22 mouse cellular contexts compared by ENCODE assay signal in genomic region chr2:169237321-169237720, GRCm38 (mm10).
A peak's percentile ranks its signal among the peaks of the same experiment; 100 is the strongest.
DNase-seq lines count a peak whose midpoint lies in the region; ATAC-seq and TF ChIP-seq lines count a peak whose summit lies in the region.
"Had no signal": no experiment of that assay in that cellular context is flagged by ENCODE, and none has a peak within 500 bp of the region (broad histone marks: within the 10 kb centered on the region; RNA-seq: fewer than 3 reads in every experiment).

No protein-coding gene starts in this region.

- ATAC-seq in kidney, postnatal 0 days (replicated peaks; ENCODE audit: low FRiP score, low read depth) = no peak
- no peak for ATAC-seq in midbrain, embryonic 11.5 days (ENCODE audit: low FRiP score)
- ATAC-seq: forebrain, embryonic 14.5 days; Patski had no signal

- no peaks in the 10 kb centered on the region for H3K27me3 ChIP-seq in kidney, adult 2 months (replicated peaks; ENCODE audit: control insufficient read depth, insufficient read depth, low read length)
- H3K27me3 ChIP-seq in kidney, postnatal 0 days (ENCODE audit: insufficient read depth, low read length) = no peaks in the 10 kb centered on the region
- H3K27me3 ChIP-seq in midbrain, embryonic 11.5 days (ENCODE audit: control insufficient read depth, insufficient read depth, low read length) = no peaks in the 10 kb centered on the region
- H3K27me3 ChIP-seq: CH12.LX; embryonic facial prominence, embryonic 15.5 days; heart, embryonic 12.5 days; Patski had no signal

- no peaks in the 10 kb centered on the region for H3K4me1 ChIP-seq in kidney, adult 2 months (ENCODE audit: control insufficient read depth, insufficient read depth, low read length)
- no peaks in the 10 kb centered on the region for H3K4me1 ChIP-seq in kidney, postnatal 0 days (replicated peaks; ENCODE audit: insufficient read depth, low read length)
- H3K4me1 ChIP-seq in midbrain, embryonic 11.5 days (ENCODE audit: control insufficient read depth, insufficient read depth, low read length) = no peaks in the 10 kb centered on the region
- H3K4me1 ChIP-seq: embryonic facial prominence, embryonic 15.5 days; forebrain, embryonic 10.5 days; heart, embryonic 12.5 days had no signal

- H3K27ac ChIP-seq in kidney, adult 2 months (ENCODE audit: insufficient read depth, low read depth, low read length) = no peak overlapping the region
- H3K27ac ChIP-seq in kidney, postnatal 0 days = no peak overlapping the region
- no peak overlapping the region for H3K27ac ChIP-seq in midbrain, embryonic 11.5 days (ENCODE audit: low read depth, low read length)
- H3K27ac ChIP-seq: embryonic facial prominence, embryonic 15.5 days; forebrain, embryonic 10.5 days; hindbrain, embryonic 10.5 days; hindbrain, embryonic 14.5 days had no signal

- no peak overlapping the region for H3K9ac ChIP-seq in kidney, postnatal 0 days (ENCODE audit: low read depth, low read length)
- H3K9ac ChIP-seq in midbrain, embryonic 11.5 days (ENCODE audit: low read length) = no peak overlapping the region
- H3K9ac ChIP-seq: embryonic facial prominence, embryonic 15.5 days; heart, embryonic 12.5 days; hindbrain, embryonic 14.5 days had no signal

- no peak overlapping the region for H3K4me2 ChIP-seq in kidney, postnatal 0 days (ENCODE audit: low read length)
- H3K4me2 ChIP-seq in midbrain, embryonic 11.5 days = no peak overlapping the region
- H3K4me2 ChIP-seq: embryonic facial prominence, embryonic 15.5 days; heart, embryonic 12.5 days; hindbrain, embryonic 14.5 days had no signal

- no peaks in the 10 kb centered on the region for H3K9me3 ChIP-seq in kidney, postnatal 0 days (replicated peaks; ENCODE audit: low read length)
- no peaks in the 10 kb centered on the region for H3K9me3 ChIP-seq in midbrain, embryonic 11.5 days (ENCODE audit: control insufficient read depth, low read length)
- H3K9me3 ChIP-seq: embryonic facial prominence, embryonic 15.5 days; forebrain, embryonic 10.5 days; hindbrain, embryonic 10.5 days had no signal

- no peak for TF ChIP-seq POLR2A in kidney, adult 2 months (IDR thresholded peaks at IDR 0.05; ENCODE audit: low read depth, low read length)

- H3K4me3 ChIP-seq in kidney, adult 2 months (ENCODE audit: insufficient read depth, low read depth, low read length) = no peak overlapping the region
- H3K4me3 ChIP-seq in kidney, postnatal 0 days (replicated peaks; ENCODE audit: low read depth, low read length) = no peak overlapping the region
- H3K4me3 ChIP-seq in midbrain, embryonic 11.5 days (ENCODE audit: low read depth, low read length) = no peak overlapping the region
- H3K4me3 ChIP-seq: embryonic facial prominence, embryonic 15.5 days; erythroblast, embryonic 14.5 days; forebrain, embryonic 10.5 days; heart, embryonic 12.5 days; hindbrain, embryonic 10.5 days had no signal

- TF ChIP-seq CTCF in kidney, adult 2 months (conservative IDR thresholded peaks at IDR 0.05; ENCODE audit: insufficient read depth, insufficient read length, low read depth, low read length) = no peak
- no peak for TF ChIP-seq CTCF in kidney, postnatal 0 days (IDR thresholded peaks at IDR 0.05; ENCODE audit: low read depth)

- 48% methylated on average over 9 of the region's 9 CpGs for WGBS in kidney, adult 2 months
- 61% methylated on average over 9 of the region's 9 CpGs for WGBS in kidney, postnatal 0 days
- WGBS in midbrain, embryonic 11.5 days = 93% methylated on average over 9 of the region's 9 CpGs

- H3K36me3 ChIP-seq in kidney, adult 2 months (ENCODE audit: control insufficient read depth, insufficient read depth, low read length) = no peaks in the 10 kb centered on the region
- no peaks in the 10 kb centered on the region for H3K36me3 ChIP-seq in kidney, postnatal 0 days (ENCODE audit: insufficient read depth, low read length)
- no peaks in the 10 kb centered on the region for H3K36me3 ChIP-seq in midbrain, embryonic 11.5 days (ENCODE audit: control insufficient read depth, insufficient read depth, low read length)
- H3K36me3 ChIP-seq: embryonic facial prominence, embryonic 15.5 days; forebrain, embryonic 10.5 days; heart, embryonic 12.5 days; hindbrain, embryonic 10.5 days had no signal

- peak; percentile 41 for DNase-seq in kidney, adult 2 months
- DNase-seq in kidney, adult 18-20 months = no peak
- DNase-seq in kidney, adult 9 months = peak; percentile 6
- DNase-seq in kidney, postnatal 0 days (ENCODE audit: low spot score) = peak; percentile 11
- DNase-seq in kidney, postnatal 36 days = peak; percentile 24 to 33
- DNase-seq in frontal cortex, postnatal 10 days (ENCODE audit: low spot score in 2 of 2) = no peak
- DNase-seq in midbrain, embryonic 11.5 days (ENCODE audit: low spot score, missing footprints) = no peak
- DNase-seq: adrenal gland, adult 2 months; adrenal gland, postnatal 25 days; cerebellum, adult 18-20 months; cerebellum, postnatal 14 days; embryo, embryonic 11 days; gastrocnemius, postnatal 36 days had no signal

Comparison
In these comparisons a context has a peak if more than half of its experiments do, and no peak if none do; other contexts are left out.
1. DNase-seq: peak in kidney, adult 2 months (single experiment), kidney, adult 9 months (single experiment), kidney, postnatal 0 days (single experiment) and kidney, postnatal 36 days (2 of 2); none in kidney, adult 18-20 months (single experiment), frontal cortex, postnatal 10 days (0 of 2) and midbrain, embryonic 11.5 days (single experiment).